Mouse (Mus musculus): ENCODE measurements around the gene Gsg1. TPM values are rescaled to one million over a fixed set of nuclear protein-coding genes. Genes with fewer than 3 reads are reported as not detected.

The Gsg1 gene
- polyA plus RNA-seq, 1 experiment from 2014 or later, result 0.64 TPM

Other genes with a start within 250 kb of the Gsg1 start
- gene Ddx47, start 242.7 kb downstream of the Gsg1 start, polyA plus RNA-seq (2015; fragmentation: Nextera tagmentation; extraction: Ambion mirVana), result 117 and 122 TPM in 2 replicates
- 3.7 and 4.6 TPM in 2 replicates for gene Gprc5a, start 188.7 kb downstream of the Gsg1 start, polyA plus RNA-seq (2015; fragmentation: Nextera tagmentation; extraction: Ambion mirVana)
- 0.10 and 0.24 TPM in 2 replicates for gene Gprc5d, start 136.1 kb downstream of the Gsg1 start, polyA plus RNA-seq (2015; fragmentation: Nextera tagmentation; extraction: Ambion mirVana)
- gene Fam234b, start 56.4 kb downstream of the Gsg1 start, polyA plus RNA-seq (2015; fragmentation: Nextera tagmentation; extraction: Ambion mirVana), result 34.0 and 35.4 TPM in 2 replicates
- 22.8 and 25.0 TPM in 2 replicates for gene Hebp1, start 56.3 kb downstream of the Gsg1 start, polyA plus RNA-seq (2015; fragmentation: Nextera tagmentation; extraction: Ambion mirVana)
- gene Pbp2, start 56.1 kb upstream of the Gsg1 start, polyA plus RNA-seq (2015; fragmentation: Nextera tagmentation; extraction: Ambion mirVana), result not detected in 2 replicates
- gene Emp1, start 108.2 kb upstream of the Gsg1 start, polyA plus RNA-seq (2015; fragmentation: Nextera tagmentation; extraction: Ambion mirVana), result 10.4 and 12.8 TPM in 2 replicates

Data from thymus, postnatal 0 days (tissue).